Mouse (Mus musculus): ENCODE measurements around the gene 5730409E04Rik. TPM values are rescaled to one million over a fixed set of nuclear protein-coding genes. Genes with fewer than 3 reads are reported as not detected.

5730409E04Rik gene
- polyA plus RNA-seq, 1 experiment from 2014 or later = 0.21 TPM

Small RNA genes lying within 50 kb of the gene (microRNA-seq; reads per million reads assigned to microRNA genes)
- gene Mir7119 = 1.8 reads per million

Other genes with a start within 250 kb of the 5730409E04Rik start
- gene Ago3, start 180.3 kb upstream of the 5730409E04Rik start, polyA plus RNA-seq (2015; fragmentation: Nextera tagmentation; extraction: Ambion mirVana) = 5.1 and 5.2 TPM in 2 replicates
- 0.94 and 1.1 TPM in 2 replicates for gene Ago1, start 141.2 kb upstream of the 5730409E04Rik start, polyA plus RNA-seq (2015; fragmentation: Nextera tagmentation; extraction: Ambion mirVana)
- 0.17 and 0.31 TPM in 2 replicates for gene Ago4, start 76.3 kb upstream of the 5730409E04Rik start, polyA plus RNA-seq (2015; fragmentation: Nextera tagmentation; extraction: Ambion mirVana)
- 35.2 and 36.4 TPM in 2 replicates for gene Clspn, start 52.9 kb upstream of the 5730409E04Rik start, polyA plus RNA-seq (2015; fragmentation: Nextera tagmentation; extraction: Ambion mirVana)
- 236 and 256 TPM in 2 replicates for gene Psmb2, start 67.8 kb downstream of the 5730409E04Rik start, polyA plus RNA-seq (2015; fragmentation: Nextera tagmentation; extraction: Ambion mirVana)
- not detected in 2 replicates for gene Tfap2e, start 126.4 kb downstream of the 5730409E04Rik start, polyA plus RNA-seq (2015; fragmentation: Nextera tagmentation; extraction: Ambion mirVana)
- gene Ncdn, start 143.6 kb downstream of the 5730409E04Rik start, polyA plus RNA-seq (2015; fragmentation: Nextera tagmentation; extraction: Ambion mirVana) = 6.9 and 7.5 TPM in 2 replicates
- 8.4 and 8.9 TPM in 2 replicates for gene AU040320, start 143.7 kb downstream of the 5730409E04Rik start, polyA plus RNA-seq (2015; fragmentation: Nextera tagmentation; extraction: Ambion mirVana)